Mouse (Mus musculus): ENCODE measurements around the gene Mindy3. TPM values are rescaled to one million over a fixed set of nuclear protein-coding genes. Genes with fewer than 3 reads are reported as not detected.
A peak's percentile ranks its signal among the peaks of the same experiment; 100 is the strongest.

The Mindy3 gene
- polyA plus RNA-seq, 1 experiment: 24.6 TPM

DNA sequence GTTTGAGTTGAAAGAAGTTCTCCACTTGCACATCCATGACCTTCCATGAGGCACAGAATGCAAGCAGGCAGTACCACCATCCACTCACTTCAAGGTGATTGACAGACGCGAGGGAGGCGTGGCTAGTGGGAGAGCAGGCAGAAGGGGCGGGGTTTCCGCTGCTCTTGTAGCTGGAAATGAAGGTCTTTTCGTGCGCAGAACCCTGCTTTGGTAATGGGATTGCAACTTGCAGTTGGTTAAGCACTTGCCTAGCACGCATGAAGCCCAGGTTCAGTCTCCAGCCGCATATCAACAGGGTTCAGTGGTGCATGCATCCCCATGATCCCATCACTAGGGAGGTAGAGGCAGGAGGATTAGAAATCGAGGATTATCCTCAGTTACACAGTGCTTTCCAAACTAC, 92.1 kb downstream of the Mindy3 start:
- H3K4me3 ChIP-seq (ENCODE audit: insufficient read depth, poor library complexity, severe bottlenecking): no peak overlapping the region
- H3K79me3 ChIP-seq (ENCODE audit: low read depth): no peaks in the 10 kb centered on the region
- H3K36me3 ChIP-seq (ENCODE audit: control insufficient read depth, insufficient read depth): no peaks in the 10 kb centered on the region
- TF ChIP-seq MYOD1 (IDR thresholded peaks at IDR 0.05; ENCODE audit: control insufficient read depth, insufficient read length, low read depth) (no peak), CTCF (IDR thresholded peaks at IDR 0.05; ENCODE audit: control insufficient read depth, insufficient read depth, insufficient read length) (no peak), FOSL1 (IDR thresholded peaks at IDR 0.05; ENCODE audit: insufficient read depth, low read length, poor library complexity, severe bottlenecking) (no peak), MAX (IDR thresholded peaks at IDR 0.05) (no peak), USF1 (IDR thresholded peaks at IDR 0.05; ENCODE audit: low read depth) (no peak), CEBPB (IDR thresholded peaks at IDR 0.05; ENCODE audit: low read depth) (no peak), MYOG (IDR thresholded peaks at IDR 0.05; ENCODE audit: control insufficient read depth, extremely low read depth, insufficient read length) (no peak)
- no peak overlapping the region for H3ac ChIP-seq (ENCODE audit: control insufficient read depth, insufficient read length, low read depth)
- no peaks in the 10 kb centered on the region for H3K27me3 ChIP-seq (ENCODE audit: control insufficient read depth, insufficient read depth, insufficient read length)
- no peaks in the 10 kb centered on the region for H3K79me2 ChIP-seq (ENCODE audit: control insufficient read depth, insufficient read depth)

DNA sequence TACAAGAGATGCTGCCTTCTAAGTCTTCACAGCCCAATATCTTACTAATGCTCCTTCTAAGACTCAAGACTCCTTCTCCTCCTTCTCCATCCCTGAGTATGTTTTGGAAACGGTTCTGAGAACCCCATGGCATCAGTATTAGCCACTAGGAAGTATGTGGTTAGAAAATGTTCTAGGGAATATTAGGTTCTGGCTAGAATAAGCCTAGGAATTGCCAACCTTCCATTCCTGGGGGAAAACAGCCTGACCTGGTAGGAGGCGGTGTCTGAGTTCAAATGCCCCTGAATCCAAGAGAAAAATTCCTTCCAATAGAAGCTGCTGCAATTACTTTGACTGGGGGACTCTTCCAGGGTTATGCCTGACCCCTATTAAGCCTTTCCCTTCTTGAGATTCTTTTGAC, 93.4 kb downstream of the Mindy3 start:
- no peak for TF ChIP-seq CTCF (IDR thresholded peaks at IDR 0.05; ENCODE audit: control insufficient read depth, insufficient read depth, insufficient read length)
- no peak for TF ChIP-seq MAX (IDR thresholded peaks at IDR 0.05)
- Histone ChIP-seq H3ac (ENCODE audit: control insufficient read depth, insufficient read length, low read depth) (no peak overlapping the region), H3K36me3 (ENCODE audit: control insufficient read depth, insufficient read depth) (no peaks in the 10 kb centered on the region), H3K4me3 (ENCODE audit: insufficient read depth, poor library complexity, severe bottlenecking) (no peak overlapping the region), H3K27me3 (ENCODE audit: control insufficient read depth, insufficient read depth, insufficient read length) (no peaks in the 10 kb centered on the region), H3K79me3 (ENCODE audit: low read depth) (no peaks in the 10 kb centered on the region), H3K79me2 (ENCODE audit: control insufficient read depth, insufficient read depth) (no peaks in the 10 kb centered on the region)

DNA sequence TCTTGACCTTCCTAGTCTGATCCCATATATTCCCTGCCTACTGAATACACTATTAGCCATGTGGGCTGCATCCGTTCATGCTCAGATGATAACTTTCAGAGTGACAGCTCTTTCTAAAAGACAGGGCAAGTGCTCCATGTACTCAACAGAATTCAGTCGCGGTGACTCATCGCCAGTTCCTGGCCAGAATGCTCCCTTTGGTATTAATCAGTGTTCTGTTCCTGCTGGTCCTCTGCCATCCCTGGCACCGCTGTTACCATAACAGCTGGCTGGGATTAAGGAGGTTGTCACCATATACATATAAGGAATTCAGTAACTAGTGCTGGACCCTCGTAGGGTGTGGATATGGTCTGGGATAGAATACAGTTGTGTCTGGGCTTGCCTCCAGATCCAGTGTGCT, 93.9 kb downstream of the Mindy3 start:
- no peak overlapping the region for H3K4me3 ChIP-seq (ENCODE audit: insufficient read depth, poor library complexity, severe bottlenecking)
- no peaks in the 10 kb centered on the region for H3K79me2 ChIP-seq (ENCODE audit: control insufficient read depth, insufficient read depth)
- no peaks in the 10 kb centered on the region for H3K79me3 ChIP-seq (ENCODE audit: low read depth)
- H3ac ChIP-seq (ENCODE audit: control insufficient read depth, insufficient read length, low read depth): no peak overlapping the region
- H3K36me3 ChIP-seq (ENCODE audit: control insufficient read depth, insufficient read depth): no peaks in the 10 kb centered on the region
- TF ChIP-seq MYOD1 (IDR thresholded peaks at IDR 0.05; ENCODE audit: control insufficient read depth, insufficient read length, low read depth) (peak; percentile 72), FOSL1 (IDR thresholded peaks at IDR 0.05; ENCODE audit: insufficient read depth, low read length, poor library complexity, severe bottlenecking) (peak; percentile 47), CEBPB (IDR thresholded peaks at IDR 0.05; ENCODE audit: low read depth) (no peak), MAX (IDR thresholded peaks at IDR 0.05) (peak; percentile 39), MYOG (IDR thresholded peaks at IDR 0.05; ENCODE audit: control insufficient read depth, extremely low read depth, insufficient read length) (no peak), CTCF (IDR thresholded peaks at IDR 0.05; ENCODE audit: control insufficient read depth, insufficient read depth, insufficient read length) (no peak)
- H3K27me3 ChIP-seq (ENCODE audit: control insufficient read depth, insufficient read depth, insufficient read length): no peaks in the 10 kb centered on the region

DNA sequence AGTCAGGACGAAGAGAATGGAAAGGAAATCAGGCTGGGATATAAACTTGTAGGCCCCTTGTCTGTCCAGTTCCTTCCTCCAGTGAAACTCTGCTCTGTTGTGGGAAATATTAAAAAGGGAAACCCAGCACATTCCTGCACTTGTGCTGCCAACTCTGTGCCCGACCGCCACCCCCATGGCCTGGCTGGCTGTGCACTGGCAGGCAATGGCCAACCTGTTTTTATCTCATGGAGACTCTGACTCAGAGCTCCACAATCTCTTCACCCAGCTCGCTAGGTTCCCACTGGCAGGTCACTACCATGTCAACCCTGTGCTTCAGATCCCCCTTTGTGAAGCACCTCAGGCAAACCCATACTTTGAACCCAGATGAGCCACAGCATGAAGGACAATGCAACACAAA, 98.4 kb downstream of the Mindy3 start:
- Histone ChIP-seq H3K27me3 (ENCODE audit: control insufficient read depth, insufficient read depth, insufficient read length) (no peaks in the 10 kb centered on the region), H3ac (ENCODE audit: control insufficient read depth, insufficient read length, low read depth) (no peak overlapping the region), H3K36me3 (ENCODE audit: control insufficient read depth, insufficient read depth) (no peaks in the 10 kb centered on the region), H3K79me2 (ENCODE audit: control insufficient read depth, insufficient read depth) (no peaks in the 10 kb centered on the region), H3K79me3 (ENCODE audit: low read depth) (no peaks in the 10 kb centered on the region), H3K4me3 (ENCODE audit: insufficient read depth, poor library complexity, severe bottlenecking) (no peak overlapping the region)
- TF ChIP-seq MYOD1 (IDR thresholded peaks at IDR 0.05; ENCODE audit: control insufficient read depth, insufficient read length, low read depth) (no peak), MAX (IDR thresholded peaks at IDR 0.05) (no peak), CEBPB (IDR thresholded peaks at IDR 0.05; ENCODE audit: low read depth) (no peak), FOSL1 (IDR thresholded peaks at IDR 0.05; ENCODE audit: insufficient read depth, low read length, poor library complexity, severe bottlenecking) (no peak), MYOG (IDR thresholded peaks at IDR 0.05; ENCODE audit: control insufficient read depth, extremely low read depth, insufficient read length) (no peak), USF1 (IDR thresholded peaks at IDR 0.05; ENCODE audit: low read depth) (no peak), CTCF (IDR thresholded peaks at IDR 0.05; ENCODE audit: control insufficient read depth, insufficient read depth, insufficient read length) (no peak)

DNA sequence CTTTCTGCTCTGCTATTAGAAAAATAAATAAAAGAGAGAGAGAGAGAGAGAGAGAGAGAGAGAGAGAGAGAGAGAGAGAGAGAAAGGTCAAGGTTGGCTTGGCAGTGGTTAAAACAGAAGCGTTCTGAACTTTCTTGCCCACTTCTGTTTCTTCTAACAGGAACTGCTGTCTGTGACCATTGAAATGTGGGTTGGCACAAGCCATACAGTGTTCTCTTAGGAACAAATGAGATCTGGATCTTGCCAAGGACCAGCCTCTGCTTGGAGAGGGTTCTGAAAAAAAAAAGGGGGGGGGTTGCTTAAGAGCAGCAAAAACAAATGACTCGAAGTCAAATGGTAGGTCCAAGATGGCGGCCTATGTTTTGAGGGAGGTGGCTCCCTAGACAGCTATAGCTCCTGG, 100.6 kb downstream of the Mindy3 start:
- no peak for TF ChIP-seq CTCF (IDR thresholded peaks at IDR 0.05; ENCODE audit: control insufficient read depth, insufficient read depth, insufficient read length)
- H3ac ChIP-seq (ENCODE audit: control insufficient read depth, insufficient read length, low read depth): no peak overlapping the region

DNA sequence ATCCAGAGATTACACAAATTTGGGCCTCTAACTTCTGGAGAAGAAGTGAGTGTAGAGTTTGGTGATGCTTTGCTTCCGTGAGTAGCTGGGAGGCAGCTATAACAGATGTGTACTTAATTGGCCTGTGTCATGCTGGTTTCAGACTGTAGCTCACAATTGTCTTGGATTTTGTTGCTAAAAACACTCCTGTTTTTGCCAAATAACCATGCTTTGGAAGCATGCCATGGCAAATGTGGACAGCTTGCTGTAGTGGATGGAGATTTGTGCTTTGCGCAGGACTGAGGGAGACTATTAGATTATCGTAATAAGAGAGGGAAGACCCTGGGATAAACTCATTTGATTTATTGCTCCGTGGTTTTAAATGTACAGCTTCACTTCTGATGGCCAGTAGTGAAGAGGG, 101.2 kb downstream of the Mindy3 start:
- no peaks in the 10 kb centered on the region for H3K79me3 ChIP-seq (ENCODE audit: low read depth)
- no peak overlapping the region for H3K4me3 ChIP-seq (ENCODE audit: insufficient read depth, poor library complexity, severe bottlenecking)
- no peaks in the 10 kb centered on the region for H3K79me2 ChIP-seq (ENCODE audit: control insufficient read depth, insufficient read depth)
- H3K27me3 ChIP-seq (ENCODE audit: control insufficient read depth, insufficient read depth, insufficient read length): no peaks in the 10 kb centered on the region
- H3ac ChIP-seq (ENCODE audit: control insufficient read depth, insufficient read length, low read depth): no peak overlapping the region
- TF ChIP-seq FOSL1 (IDR thresholded peaks at IDR 0.05; ENCODE audit: insufficient read depth, low read length, poor library complexity, severe bottlenecking): no peak
- TF ChIP-seq USF1 (IDR thresholded peaks at IDR 0.05; ENCODE audit: low read depth): no peak
- TF ChIP-seq MAX (IDR thresholded peaks at IDR 0.05): no peak
- no peaks in the 10 kb centered on the region for H3K36me3 ChIP-seq (ENCODE audit: control insufficient read depth, insufficient read depth)

More for the DNA sequence above, 100.6 kb downstream of the Mindy3 start:
- H3K79me3 ChIP-seq (ENCODE audit: low read depth): no peaks in the 10 kb centered on the region
- H3K79me2 ChIP-seq (ENCODE audit: control insufficient read depth, insufficient read depth): no peaks in the 10 kb centered on the region
- H3K4me3 ChIP-seq (ENCODE audit: insufficient read depth, poor library complexity, severe bottlenecking): no peak overlapping the region
- no peaks in the 10 kb centered on the region for H3K36me3 ChIP-seq (ENCODE audit: control insufficient read depth, insufficient read depth)
- no peaks in the 10 kb centered on the region for H3K27me3 ChIP-seq (ENCODE audit: control insufficient read depth, insufficient read depth, insufficient read length)
